Mouse (Mus musculus) liver, embryonic 14.5 days (tissue): Measurements from ENCODE around the gene Fdx1. TPM values are rescaled to one million over a fixed set of nuclear protein-coding genes. Genes with fewer than 3 reads are reported as not detected.

Experiments
- ATAC-seq: fragments of 200-750 bp; cut with Nextera tagmentation; 2 replicates; pipeline ENCODE4 v1.8.0; 2017; ENCODE audit warnings: moderate number of reproducible peaks, mild to moderate bottlenecking, moderate library complexity; ENCODE audit not compliant: insufficient read depth
- DNase-seq, 3 experiments: peaks; one replicate each; pipeline ENCODE4 v3.0.0-alpha.2; 2012 to 2013; ENCODE audit warnings: low read depth in 3 of 3, low spot score in 3 of 3
- H3K27ac ChIP-seq: fragments of 300-500 bp; sonication (generic); 2 replicates; pipeline ENCODE4 v1.5.1; 2014; ENCODE audit warnings: moderate library complexity, mild to moderate bottlenecking, control low read depth, inconsistent platforms
- H3K27me3 ChIP-seq: fragments of 300-500 bp; sonication (generic); 2 replicates; pipeline ENCODE4 v1.6.1; 2014; ENCODE audit warnings: mild to moderate bottlenecking, low read length, moderate library complexity; ENCODE audit not compliant: control insufficient read depth, insufficient read depth
- H3K36me3 ChIP-seq: fragments of 300-500 bp; sonication (generic); replicated peaks from 2 replicates; pipeline ENCODE4 v1.6.1; 2014; ENCODE audit warnings: low read depth; ENCODE audit not compliant: control insufficient read depth, insufficient read depth
- H3K4me1 ChIP-seq, 2 experiments: fragments of 200-500 bp in 1 of 2; fragments of 300-500 bp in 1 of 2; sonication (generic) in 1 of 2; replicated peaks; 2 replicates each; pipeline ENCODE4 v1.6.1; 2012 to 2014; ENCODE audit warnings: antibody characterized with exemption in 1 of 2, inconsistent platforms in 1 of 2, low read length in 1 of 2; ENCODE audit not compliant: control insufficient read depth in 2 of 2, insufficient read depth in 2 of 2
- H3K4me2 ChIP-seq: fragments of 300-500 bp; sonication (generic); 2 replicates; pipeline ENCODE4 v1.6.1; 2014; ENCODE audit warnings: low read depth, mild to moderate bottlenecking, control low read depth, moderate library complexity
- H3K4me3 ChIP-seq, 2 experiments: fragments of 200-500 bp in 1 of 2; fragments of 300-500 bp in 1 of 2; sonication (generic) in 1 of 2; 2 replicates each; pipeline ENCODE4 v1.5.1; 2012 to 2014; ENCODE audit warnings: low read depth in 2 of 2, low read length in 2 of 2, mild to moderate bottlenecking in 2 of 2, control low read depth in 1 of 2, inconsistent platforms in 1 of 2, moderate library complexity in 1 of 2; ENCODE audit not compliant: insufficient read depth in 1 of 2
- H3K9ac ChIP-seq: fragments of 300-500 bp; sonication (generic); replicated peaks from 2 replicates; pipeline ENCODE4 v1.6.1; 2014; ENCODE audit warnings: mild to moderate bottlenecking, control low read depth, moderate library complexity
- H3K9me3 ChIP-seq: fragments of 300-500 bp; sonication (generic); 2 replicates; pipeline ENCODE4 v1.6.1; 2016; ENCODE audit warnings: low read length, mixed read lengths; ENCODE audit not compliant: control insufficient read depth
- CTCF ChIP-seq: IDR thresholded peaks from 2 replicates; pipeline ENCODE4 v1.5.1; 2016; ENCODE audit warnings: antibody characterized with exemption, low read depth, control low read depth
- EP300 ChIP-seq: IDR thresholded peaks from 2 replicates; pipeline ENCODE4 v1.6.1; 2016; ENCODE audit warnings: antibody characterized with exemption, low read depth
- WGBS: fragments of 180-500 bp; shearing (Covaris S2); extraction: QIAGEN DNeasy Blood & Tissue Kit; methylation state at CpG from one replicate; pipeline ENCODE4 v1.1.7; 2014; ENCODE audit not compliant: insufficient replicate concordance; 5-methylcytosine and 5-hydroxymethylcytosine counted together
- polyA plus RNA-seq, 2 experiments: library from polyadenylated mRNA; depleted of rRNA in 1 of 2; stranded (reverse) in 1 of 2; unstranded in 1 of 2; fragments of >200 nt; fragmentation: Nextera tagmentation in 1 of 2; extraction: Ambion mirVana in 1 of 2; gene quantifications; 2 replicates each; pipeline versions ENCODE4 v1.2.1 to v1.2.3; 2012 to 2014

The Fdx1 gene
- polyA plus RNA-seq, 2 experiments, result 12.0 to 36.4 TPM

- no peak for ATAC-seq
- no peak overlapping the region for H3K27ac ChIP-seq
- no peak overlapping the region for H3K9ac ChIP-seq
- H3K27me3 ChIP-seq, result no peaks in the 10 kb centered on the region
- no peaks in the 10 kb centered on the region; a peak in 2 of 4 replicates for H3K4me1 ChIP-seq
- H3K4me3 ChIP-seq, result no peak overlapping the region
- no peak for DNase-seq
- no peak overlapping the region for H3K4me2 ChIP-seq
- TF ChIP-seq EP300 (no peak), CTCF (no peak)
- 73% methylated on average over 3 of the region's 3 CpGs for WGBS
- no peaks in the 10 kb centered on the region for H3K9me3 ChIP-seq
- no peaks in the 10 kb centered on the region for H3K36me3 ChIP-seq
Observed at GRCm38 (mm10) chr9:51931997-51932396, 31.4 kb downstream of the Fdx1 start.

DNA sequence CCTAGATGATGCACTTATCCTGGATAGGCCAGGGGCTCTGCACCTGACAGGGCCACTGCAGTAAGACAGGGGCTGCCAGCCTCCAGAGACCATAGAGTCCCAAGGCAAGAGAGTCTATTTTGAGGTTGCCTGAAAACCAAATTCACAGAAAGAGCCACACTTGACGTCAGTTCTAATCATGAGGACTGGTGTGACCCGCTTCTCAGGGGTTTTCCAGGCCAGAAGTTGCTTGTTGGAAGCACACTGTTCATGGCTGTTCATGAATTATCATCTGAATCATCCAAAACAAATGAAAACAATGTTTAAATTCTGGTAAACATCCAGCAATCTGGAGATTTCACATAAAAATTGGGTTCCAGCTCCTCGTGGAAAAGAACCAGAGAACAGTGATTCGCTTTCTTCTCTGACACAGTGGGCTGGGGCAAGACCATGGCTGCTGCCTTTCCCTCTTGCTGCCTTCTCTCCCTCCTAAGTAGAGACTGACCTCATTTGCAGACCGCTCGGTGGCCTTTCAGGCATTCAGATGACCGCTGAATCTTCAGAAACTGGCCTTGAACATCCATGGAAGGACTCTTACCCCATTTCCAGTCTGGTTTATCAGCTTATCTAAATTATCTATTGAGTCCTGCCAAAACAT is 32.2 kb downstream of the Fdx1 start:
- Histone ChIP-seq H3K27me3 (no peaks in the 10 kb centered on the region), H3K4me3 (no peak overlapping the region), H3K9me3 (no peaks in the 10 kb centered on the region), H3K27ac (no peak overlapping the region), H3K4me2 (no peak overlapping the region), H3K4me1 (no peaks in the 10 kb centered on the region; a peak in 2 of 4 replicates), H3K36me3 (no peaks in the 10 kb centered on the region), H3K9ac (no peak overlapping the region)
- TF ChIP-seq EP300 (no peak), CTCF (no peak)
- ATAC-seq (no peak), DNase-seq (no peak)
- WGBS, result 71% methylated on average over 7 of the region's 7 CpGs

GRCm38 (mm10) chr9:51929972-51930371 is 33.4 kb downstream of the Fdx1 start:
- no peak for TF ChIP-seq CTCF
- H3K9me3 ChIP-seq, result no peaks in the 10 kb centered on the region
- H3K27ac ChIP-seq, result no peak overlapping the region
- no peak overlapping the region for H3K9ac ChIP-seq
- ATAC-seq (no peak), DNase-seq (peak in 1 of 3 experiments; percentile 3)
- no peaks in the 10 kb centered on the region for H3K27me3 ChIP-seq
- H3K36me3 ChIP-seq, result no peaks in the 10 kb centered on the region
- no peak overlapping the region for H3K4me3 ChIP-seq
- H3K4me1 ChIP-seq, result no peaks in the 10 kb centered on the region; a peak in 2 of 4 replicates
- WGBS, result 32% methylated on average over 5 of the region's 5 CpGs
- no peak overlapping the region for H3K4me2 ChIP-seq

DNA sequence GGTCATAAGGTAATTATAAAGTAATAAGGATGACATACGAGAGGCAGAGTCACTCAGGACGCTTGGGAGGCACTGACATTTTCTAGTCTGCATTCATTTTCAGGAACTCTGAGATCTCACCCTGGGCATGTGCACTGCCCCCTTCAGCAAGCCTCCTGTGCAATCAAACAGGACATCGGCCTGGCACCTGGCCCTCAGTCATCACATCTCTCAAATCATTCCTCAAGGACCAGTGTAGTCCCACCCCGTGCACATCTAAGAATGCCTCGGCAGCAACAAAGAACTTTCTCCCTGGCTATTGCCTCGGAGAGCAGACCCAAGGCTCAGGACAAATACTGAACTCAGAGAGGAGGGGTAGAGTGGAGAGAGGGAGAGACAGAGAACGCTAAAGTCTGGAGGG is 34.7 kb downstream of the Fdx1 start:
- no peak overlapping the region for H3K4me2 ChIP-seq
- no peaks in the 10 kb centered on the region for H3K27me3 ChIP-seq
- H3K4me1 ChIP-seq, result no peaks in the 10 kb centered on the region; a peak in 2 of 4 replicates
- no peak overlapping the region for H3K4me3 ChIP-seq
- WGBS, result 55% methylated on average over 7 of the region's 7 CpGs
- no peaks in the 10 kb centered on the region for H3K9me3 ChIP-seq
- no peak for ATAC-seq
- no peak overlapping the region for H3K27ac ChIP-seq
- H3K36me3 ChIP-seq, result no peaks in the 10 kb centered on the region
- TF ChIP-seq CTCF (no peak), EP300 (no peak)
- no peak for DNase-seq
- H3K9ac ChIP-seq, result no peak overlapping the region

DNA sequence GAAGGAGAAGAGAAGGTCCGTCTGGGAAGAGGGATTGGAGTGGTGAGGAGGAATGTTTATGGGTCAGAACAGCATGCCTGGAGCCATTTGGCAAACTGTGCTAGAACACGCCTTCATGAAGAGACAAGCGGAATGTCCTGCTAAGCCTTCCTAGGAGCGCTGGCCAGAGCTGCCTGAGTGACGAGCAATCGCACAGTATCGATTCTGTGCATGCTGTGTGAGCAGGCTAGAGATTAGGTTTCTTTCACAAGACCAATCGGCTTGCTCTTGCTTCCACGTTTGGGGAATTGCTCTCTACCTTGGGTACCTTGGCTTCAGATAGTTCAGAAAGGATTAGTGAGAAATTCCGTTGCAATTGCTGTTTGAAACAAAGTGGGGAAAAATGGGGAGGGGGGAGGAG is 35.2 kb downstream of the Fdx1 start:
- TF ChIP-seq EP300, result no peak
- TF ChIP-seq CTCF, result no peak
- Histone ChIP-seq H3K27me3 (no peaks in the 10 kb centered on the region), H3K9me3 (no peaks in the 10 kb centered on the region), H3K4me2 (no peak overlapping the region), H3K9ac (no peak overlapping the region), H3K36me3 (no peaks in the 10 kb centered on the region), H3K27ac (no peak overlapping the region), H3K4me3 (no peak overlapping the region), H3K4me1 (no peaks in the 10 kb centered on the region; a peak in 2 of 4 replicates)
- ATAC-seq (no peak), DNase-seq (no peak)
- 50% methylated on average over 10 of the region's 10 CpGs for WGBS
